Mouse (Mus musculus): ENCODE measurements around the gene Rbmx2. TPM values are rescaled to one million over a fixed set of nuclear protein-coding genes. Genes with fewer than 3 reads are reported as not detected.
A peak's percentile ranks its signal among the peaks of the same experiment; 100 is the strongest.

Gene Rbmx2
- 22.0 and 30.5 TPM in 2 replicates for polyA plus RNA-seq (2014; fragmentation: Nextera tagmentation; extraction: Ambion mirVana)

DNA sequence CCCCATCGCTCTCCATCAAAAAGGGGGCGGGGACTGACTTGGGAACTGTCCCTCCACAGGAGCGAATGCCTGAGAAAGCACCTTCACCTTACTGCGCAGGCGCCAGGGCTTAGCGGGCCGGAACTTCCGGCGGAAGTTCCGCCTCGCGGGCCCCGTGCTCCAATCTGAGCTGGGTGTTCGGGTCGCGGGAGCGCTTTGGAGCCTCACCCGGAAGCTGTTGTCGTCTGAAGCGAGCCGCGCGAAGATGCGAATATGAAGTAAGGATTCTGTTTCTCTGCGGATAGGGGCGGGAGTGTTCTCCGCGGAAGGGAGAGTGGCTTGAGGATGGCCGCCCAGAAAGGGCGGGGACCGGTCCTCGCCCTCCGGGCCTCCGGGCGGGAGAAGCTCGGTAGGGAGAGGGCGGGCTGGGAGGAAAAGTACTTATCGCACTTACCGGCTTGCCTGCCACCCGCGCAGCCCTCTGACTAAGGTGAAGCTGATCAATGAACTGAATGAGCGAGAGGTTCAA lies at the start of gene Rbmx2:
TSS of gene Rbmx2 (plus strand) at position 141 of the 508 bp plus-strand sequence.
- no peak within 1 kb of the TSS for H3K27ac ChIP-seq (replicated peaks; ENCODE audit: low read depth, low read length)
- 13% methylated on average over 42 of the region's 42 CpGs for WGBS
- ATAC-seq (ENCODE audit: insufficient number of reproducible peaks, low FRiP score, low TSS enrichment, low read depth) (peak; percentile 91), DNase-seq (ENCODE audit: low spot score) (peak; percentile 86)
- H3K36me3 ChIP-seq (ENCODE audit: control insufficient read depth, insufficient read depth, low read length): peaks cover 2% of the 10 kb centered on the region; the same call in 1 of the 2 replicates
- no peaks in the 10 kb centered on the region for H3K27me3 ChIP-seq (ENCODE audit: control insufficient read depth, insufficient read depth, low read length)
- H3K4me1 ChIP-seq (ENCODE audit: control insufficient read depth, insufficient read depth, low read length): no peaks in the 10 kb centered on the region
- peak within 1 kb of the TSS; percentile 60 for H3K4me3 ChIP-seq (ENCODE audit: low read depth, low read length)
- no peaks in the 10 kb centered on the region for H3K9me3 ChIP-seq (ENCODE audit: control insufficient read depth, low read length)
- peak within 1 kb of the TSS; percentile 39 for H3K4me2 ChIP-seq (ENCODE audit: low read depth, severe bottlenecking)
- H3K9ac ChIP-seq (ENCODE audit: low read length): peak within 1 kb of the TSS; percentile 53

DNA sequence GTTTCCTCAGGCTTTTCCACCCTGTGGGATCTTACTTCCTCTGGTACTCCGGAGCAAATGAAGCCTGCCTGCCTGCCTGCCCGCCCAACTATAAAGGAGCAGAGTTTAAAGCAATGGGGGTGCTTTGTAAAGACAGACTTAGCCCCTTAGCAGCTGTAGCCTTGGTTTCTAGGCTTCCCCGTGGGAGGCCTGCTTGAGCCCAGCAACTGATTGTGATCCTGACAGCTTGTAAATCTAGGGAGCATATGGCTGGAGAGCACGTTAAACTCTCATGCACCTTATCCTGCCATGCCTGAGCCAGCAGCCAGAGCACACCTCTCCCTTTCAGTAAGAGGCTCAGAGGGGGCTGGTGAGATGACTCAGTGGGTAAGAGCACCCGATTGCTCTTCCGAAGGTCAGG lies 28.0 kb upstream of the Rbmx2 start:
- 27% methylated on average over 6 of the region's 6 CpGs for WGBS
- peak; percentile 29 for DNase-seq (ENCODE audit: low spot score)
- no peak overlapping the region for H3K4me3 ChIP-seq (ENCODE audit: low read depth, low read length)
- H3K4me1 ChIP-seq (ENCODE audit: control insufficient read depth, insufficient read depth, low read length): no peaks in the 10 kb centered on the region
- H3K36me3 ChIP-seq (ENCODE audit: control insufficient read depth, insufficient read depth, low read length): no peaks in the 10 kb centered on the region
- H3K27me3 ChIP-seq (ENCODE audit: control insufficient read depth, insufficient read depth, low read length): no peaks in the 10 kb centered on the region
- no peaks in the 10 kb centered on the region for H3K9me3 ChIP-seq (ENCODE audit: control insufficient read depth, low read length)
- no peak overlapping the region for H3K27ac ChIP-seq (replicated peaks; ENCODE audit: low read depth, low read length)
- H3K9ac ChIP-seq (ENCODE audit: low read length): no peak overlapping the region
- no peak for ATAC-seq (ENCODE audit: insufficient number of reproducible peaks, low FRiP score, low TSS enrichment, low read depth)
- no peak overlapping the region for H3K4me2 ChIP-seq (ENCODE audit: low read depth, severe bottlenecking)

- 64% methylated on average over 3 of the region's 3 CpGs for WGBS
- Histone ChIP-seq H3K4me2 (ENCODE audit: low read depth, severe bottlenecking) (no peak overlapping the region), H3K9ac (ENCODE audit: low read length) (no peak overlapping the region), H3K27ac (replicated peaks; ENCODE audit: low read depth, low read length) (no peak overlapping the region), H3K4me3 (ENCODE audit: low read depth, low read length) (no peak overlapping the region), H3K4me1 (ENCODE audit: control insufficient read depth, insufficient read depth, low read length) (no peaks in the 10 kb centered on the region), H3K9me3 (ENCODE audit: control insufficient read depth, low read length) (no peaks in the 10 kb centered on the region), H3K36me3 (ENCODE audit: control insufficient read depth, insufficient read depth, low read length) (no peaks in the 10 kb centered on the region), H3K27me3 (ENCODE audit: control insufficient read depth, insufficient read depth, low read length) (no peaks in the 10 kb centered on the region)
- DNase-seq (ENCODE audit: low spot score): peak; percentile 22
- no peak for ATAC-seq (ENCODE audit: insufficient number of reproducible peaks, low FRiP score, low TSS enrichment, low read depth)
These were observed 25.2 kb upstream of the Rbmx2 start for GRCm38 (mm10) chrX:48669588-48669987.

GRCm38 (mm10) chrX:48671714-48672113 lies 23.1 kb upstream of the Rbmx2 start:
- WGBS: 68% methylated on average over 3 of the region's 3 CpGs
- Histone ChIP-seq H3K27ac (replicated peaks; ENCODE audit: low read depth, low read length) (no peak overlapping the region), H3K36me3 (ENCODE audit: control insufficient read depth, insufficient read depth, low read length) (no peaks in the 10 kb centered on the region), H3K4me1 (ENCODE audit: control insufficient read depth, insufficient read depth, low read length) (no peaks in the 10 kb centered on the region), H3K27me3 (ENCODE audit: control insufficient read depth, insufficient read depth, low read length) (no peaks in the 10 kb centered on the region), H3K4me3 (ENCODE audit: low read depth, low read length) (no peak overlapping the region), H3K9me3 (ENCODE audit: control insufficient read depth, low read length) (no peaks in the 10 kb centered on the region), H3K9ac (ENCODE audit: low read length) (no peak overlapping the region), H3K4me2 (ENCODE audit: low read depth, severe bottlenecking) (no peak overlapping the region)
- ATAC-seq (ENCODE audit: insufficient number of reproducible peaks, low FRiP score, low TSS enrichment, low read depth) (no peak), DNase-seq (ENCODE audit: low spot score) (no peak)

- WGBS: 75% methylated on average over 4 of the region's 4 CpGs
- H3K27ac ChIP-seq (replicated peaks; ENCODE audit: low read depth, low read length): no peak within 1 kb of the TSS
- no peaks in the 10 kb centered on the region for H3K27me3 ChIP-seq (ENCODE audit: control insufficient read depth, insufficient read depth, low read length)
- no peaks in the 10 kb centered on the region for H3K36me3 ChIP-seq (ENCODE audit: control insufficient read depth, insufficient read depth, low read length)
- no peak within 1 kb of the TSS for H3K4me3 ChIP-seq (ENCODE audit: low read depth, low read length)
- no peaks in the 10 kb centered on the region for H3K9me3 ChIP-seq (ENCODE audit: control insufficient read depth, low read length)
- ATAC-seq (ENCODE audit: insufficient number of reproducible peaks, low FRiP score, low TSS enrichment, low read depth) (no peak), DNase-seq (ENCODE audit: low spot score) (no peak)
- no peak within 1 kb of the TSS for H3K4me2 ChIP-seq (ENCODE audit: low read depth, severe bottlenecking)
- no peak within 1 kb of the TSS for H3K9ac ChIP-seq (ENCODE audit: low read length)
- H3K4me1 ChIP-seq (ENCODE audit: control insufficient read depth, insufficient read depth, low read length): no peaks in the 10 kb centered on the region
These were observed 20.6 kb upstream of the Rbmx2 start, which contains the start of gene Gpr119 for GRCm38 (mm10) chrX:48674171-48674570. Gene Gpr119, minus strand, starts transcription at chrX:48674478.

GRCm38 (mm10) chrX:48683451-48683850 lies 11.4 kb upstream of the Rbmx2 start:
- H3K27ac ChIP-seq (replicated peaks; ENCODE audit: low read depth, low read length): no peak overlapping the region
- no peak overlapping the region for H3K4me3 ChIP-seq (ENCODE audit: low read depth, low read length)
- no peak overlapping the region for H3K4me2 ChIP-seq (ENCODE audit: low read depth, severe bottlenecking)
- WGBS: 17% methylated on average over 3 of the region's 3 CpGs
- H3K4me1 ChIP-seq (ENCODE audit: control insufficient read depth, insufficient read depth, low read length): no peaks in the 10 kb centered on the region
- DNase-seq (ENCODE audit: low spot score): peak; percentile 53
- no peaks in the 10 kb centered on the region for H3K9me3 ChIP-seq (ENCODE audit: control insufficient read depth, low read length)
- no peaks in the 10 kb centered on the region for H3K27me3 ChIP-seq (ENCODE audit: control insufficient read depth, insufficient read depth, low read length)
- H3K36me3 ChIP-seq (ENCODE audit: control insufficient read depth, insufficient read depth, low read length): no peaks in the 10 kb centered on the region
- no peak overlapping the region for H3K9ac ChIP-seq (ENCODE audit: low read length)
- no peak for ATAC-seq (ENCODE audit: insufficient number of reproducible peaks, low FRiP score, low TSS enrichment, low read depth)

GRCm38 (mm10) chrX:48683857-48684256 lies 10.9 kb upstream of the Rbmx2 start:
- Histone ChIP-seq H3K27ac (replicated peaks; ENCODE audit: low read depth, low read length) (no peak overlapping the region), H3K9me3 (ENCODE audit: control insufficient read depth, low read length) (no peaks in the 10 kb centered on the region), H3K36me3 (ENCODE audit: control insufficient read depth, insufficient read depth, low read length) (no peaks in the 10 kb centered on the region), H3K4me1 (ENCODE audit: control insufficient read depth, insufficient read depth, low read length) (no peaks in the 10 kb centered on the region), H3K4me2 (ENCODE audit: low read depth, severe bottlenecking) (no peak overlapping the region), H3K27me3 (ENCODE audit: control insufficient read depth, insufficient read depth, low read length) (no peaks in the 10 kb centered on the region), H3K4me3 (ENCODE audit: low read depth, low read length) (no peak overlapping the region), H3K9ac (ENCODE audit: low read length) (no peak overlapping the region)
- no peak for DNase-seq (ENCODE audit: low spot score)
- no peak for ATAC-seq (ENCODE audit: insufficient number of reproducible peaks, low FRiP score, low TSS enrichment, low read depth)
- 77% methylated on average over 5 of the region's 5 CpGs for WGBS

GRCm38 (mm10) chrX:48694460-48694859 lies 344 bp upstream of the Rbmx2 start:
- Histone ChIP-seq H3K9me3 (ENCODE audit: control insufficient read depth, low read length) (no peaks in the 10 kb centered on the region), H3K27ac (replicated peaks; ENCODE audit: low read depth, low read length) (no peak overlapping the region), H3K4me1 (ENCODE audit: control insufficient read depth, insufficient read depth, low read length) (no peaks in the 10 kb centered on the region), H3K4me3 (ENCODE audit: low read depth, low read length) (peak overlapping the region; percentile 60), H3K36me3 (ENCODE audit: control insufficient read depth, insufficient read depth, low read length) (peaks cover 2% of the 10 kb centered on the region; the same call in 1 of the 2 replicates), H3K27me3 (ENCODE audit: control insufficient read depth, insufficient read depth, low read length) (no peaks in the 10 kb centered on the region), H3K9ac (ENCODE audit: low read length) (no peak overlapping the region), H3K4me2 (ENCODE audit: low read depth, severe bottlenecking) (peak overlapping the region; percentile 24; the same call in 1 of the 2 replicates)
- 17% methylated on average over 6 of the region's 6 CpGs for WGBS
- DNase-seq (ENCODE audit: low spot score) (peak; percentile 31), ATAC-seq (ENCODE audit: insufficient number of reproducible peaks, low FRiP score, low TSS enrichment, low read depth) (peak; percentile 88)

- DNase-seq (ENCODE audit: low spot score) (no peak), ATAC-seq (ENCODE audit: insufficient number of reproducible peaks, low FRiP score, low TSS enrichment, low read depth) (no peak)
- H3K4me2 ChIP-seq (ENCODE audit: low read depth, severe bottlenecking): no peak overlapping the region
- H3K27me3 ChIP-seq (ENCODE audit: control insufficient read depth, insufficient read depth, low read length): no peaks in the 10 kb centered on the region
- 95% methylated on average over 10 of the region's 10 CpGs for WGBS
- no peak overlapping the region for H3K9ac ChIP-seq (ENCODE audit: low read length)
- H3K27ac ChIP-seq (replicated peaks; ENCODE audit: low read depth, low read length): no peak overlapping the region
- no peaks in the 10 kb centered on the region for H3K9me3 ChIP-seq (ENCODE audit: control insufficient read depth, low read length)
- H3K36me3 ChIP-seq (ENCODE audit: control insufficient read depth, insufficient read depth, low read length): no peaks in the 10 kb centered on the region
- H3K4me3 ChIP-seq (ENCODE audit: low read depth, low read length): no peak overlapping the region
- no peaks in the 10 kb centered on the region for H3K4me1 ChIP-seq (ENCODE audit: control insufficient read depth, insufficient read depth, low read length)
These were observed 14.9 kb downstream of the Rbmx2 start for GRCm38 (mm10) chrX:48709701-48710100.
